Mouse (Mus musculus) adrenal gland, postnatal 14 days (tissue): ENCODE measurements at regions not wholly inside any gene's neighbourhood (a gene's known extent, or its start where the extent isn't known, plus 50 kb on each side); places are given as distances from the start of the nearest gene placed in this dataset.
"Not testable (repeated sequence)": the region's sequence is repeated elsewhere in the genome, so short reads cannot be mapped to it uniquely, and the experiment has no call there.

ENCODE experiments used
- DNase-seq: peaks from one replicate; pipeline ENCODE4 v3.0.0; 2021; ENCODE audit warnings: mixed read lengths

- DNase-seq: peak; percentile 90
Measured at GRCm38 (mm10) chr1:51596935-51597820, 119.0 kb upstream of the Nabp1 start.

GRCm38 (mm10) chr1:51594666-51595065, 116.4 kb upstream of the Nabp1 start:
- no peak for DNase-seq

DNA sequence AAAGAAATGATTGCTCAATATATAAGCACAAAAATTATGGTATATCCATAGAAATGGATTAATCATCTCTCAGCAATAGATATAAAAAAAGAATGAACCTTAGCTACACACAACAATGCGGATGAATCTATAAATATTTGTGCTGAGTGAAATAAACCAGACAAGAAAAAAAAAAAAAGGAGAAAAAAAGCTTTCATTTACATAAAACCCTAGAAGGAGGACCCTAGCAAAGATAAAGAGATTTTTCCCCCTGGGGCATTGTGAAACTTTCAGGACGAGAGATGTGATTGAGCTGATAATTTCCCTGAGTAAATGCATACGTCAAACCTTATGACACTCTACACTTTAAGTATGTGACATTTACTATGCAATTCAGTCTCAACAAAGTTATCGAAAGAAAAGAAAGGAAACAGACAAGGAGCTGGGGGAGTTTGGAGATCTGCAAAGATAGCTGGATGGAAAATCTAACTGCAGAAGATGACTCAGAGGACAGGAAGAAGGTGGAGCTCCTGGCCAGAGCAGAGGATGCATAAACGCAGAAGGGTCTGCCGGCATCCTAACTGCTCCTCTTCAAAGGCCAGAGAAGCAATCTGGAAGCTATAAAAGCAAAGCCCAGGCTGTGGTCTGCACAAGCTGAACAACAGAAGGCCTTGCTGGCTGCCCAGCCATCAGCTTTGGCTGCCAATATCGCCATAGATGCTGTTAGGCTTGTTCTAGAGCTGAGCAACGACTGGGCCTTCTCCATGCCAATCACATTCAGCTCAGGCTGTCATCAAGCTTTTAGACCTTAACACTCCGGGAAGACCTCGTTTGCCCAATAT, 115.6 kb upstream of the Nabp1 start:
- DNase-seq: no peak

- no peak for DNase-seq
Measured at GRCm38 (mm10) chr1:51591886-51592285, 113.7 kb upstream of the Nabp1 start.

GRCm38 (mm10) chr1:51590606-51591400, 112.6 kb upstream of the Nabp1 start:
- no peak for DNase-seq

- no peak for DNase-seq
Measured at GRCm38 (mm10) chr1:51584925-51585424, 106.8 kb upstream of the Nabp1 start.

DNA sequence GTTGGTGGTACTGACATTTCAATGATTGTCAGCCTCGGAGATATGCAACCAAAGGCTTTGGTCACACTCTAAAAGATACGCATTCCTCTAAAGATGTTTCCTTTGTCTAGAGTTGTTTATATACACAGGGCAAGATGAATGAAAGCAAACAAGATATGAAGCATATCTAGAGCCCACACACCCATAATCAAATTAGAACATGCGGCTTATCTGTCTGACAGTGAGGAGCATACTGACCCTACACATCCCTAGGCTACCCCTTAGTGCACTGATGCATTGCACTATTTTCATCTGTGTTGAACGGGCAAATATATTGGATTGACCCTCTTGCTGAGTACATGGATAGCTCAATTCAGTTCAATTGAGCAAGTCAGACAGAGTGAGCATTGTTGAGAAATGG, 105.6 kb upstream of the Nabp1 start:
- no peak for DNase-seq

- no peak for DNase-seq
Measured at GRCm38 (mm10) chr1:51580074-51580473, 101.8 kb upstream of the Nabp1 start.

DNA sequence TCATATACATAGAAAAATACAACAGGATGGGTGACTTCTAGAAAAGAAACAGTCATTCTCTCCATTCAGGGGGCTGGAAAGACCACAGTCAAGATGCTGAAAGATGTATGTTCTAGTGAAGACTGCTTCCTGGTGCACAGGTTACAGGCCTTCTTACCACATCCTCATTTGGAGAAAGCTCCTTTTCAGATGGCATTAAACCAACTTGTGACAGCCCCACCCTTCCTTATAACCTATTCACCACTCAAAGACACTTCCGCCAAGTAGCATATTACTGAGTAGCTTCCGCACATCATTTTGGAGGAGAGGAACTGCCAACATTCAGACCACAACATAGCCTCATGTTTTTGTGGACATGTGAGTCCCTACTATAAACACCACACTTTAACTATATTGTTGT, 99.5 kb upstream of the Nabp1 start:
- no peak for DNase-seq

- DNase-seq: no peak
Measured at GRCm38 (mm10) chr1:51572314-51573078, 94.3 kb upstream of the Nabp1 start.

DNA sequence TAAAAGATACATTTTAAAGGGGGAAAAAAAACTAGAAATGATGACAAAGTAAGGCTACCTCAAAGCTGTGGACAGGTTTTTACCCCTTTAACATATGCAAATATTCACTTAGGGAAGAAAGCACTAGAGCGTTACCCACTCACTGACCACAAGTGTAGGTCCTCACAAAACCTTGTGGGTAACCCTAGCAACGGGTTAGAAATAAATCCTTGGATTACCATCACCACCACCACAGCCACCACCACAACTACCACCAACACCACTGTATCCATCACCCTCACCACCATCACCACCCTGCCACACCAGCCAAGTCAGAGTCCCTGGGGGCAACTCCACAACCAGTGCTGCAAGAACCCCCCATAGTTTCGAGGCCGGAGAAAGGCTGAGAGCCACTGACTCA, 91.4 kb upstream of the Nabp1 start:
- DNase-seq: no peak

DNA sequence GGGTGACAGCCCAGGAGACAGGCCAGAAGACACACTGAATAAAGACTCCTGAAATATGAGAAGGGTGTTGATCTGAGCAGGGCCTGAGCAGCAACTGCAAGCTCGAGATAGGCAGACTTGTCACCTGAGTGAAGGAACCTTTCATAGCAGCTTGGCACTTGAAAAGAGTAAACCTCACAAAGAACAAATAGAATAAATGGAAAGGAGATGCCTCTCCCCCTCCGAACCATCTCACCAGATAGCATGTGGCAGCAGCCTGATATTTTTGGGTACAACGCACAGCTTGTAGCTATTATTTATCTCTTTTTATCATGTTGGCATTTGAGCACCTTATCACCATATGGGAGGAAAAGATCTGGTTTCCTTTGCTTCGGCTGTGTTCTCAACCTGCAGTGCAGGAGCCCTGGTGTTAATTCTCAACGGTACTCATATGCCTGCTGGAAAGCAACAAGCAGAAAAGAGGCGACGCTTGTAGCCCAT, 88.0 kb upstream of the Nabp1 start:
- DNase-seq: no peak

DNA sequence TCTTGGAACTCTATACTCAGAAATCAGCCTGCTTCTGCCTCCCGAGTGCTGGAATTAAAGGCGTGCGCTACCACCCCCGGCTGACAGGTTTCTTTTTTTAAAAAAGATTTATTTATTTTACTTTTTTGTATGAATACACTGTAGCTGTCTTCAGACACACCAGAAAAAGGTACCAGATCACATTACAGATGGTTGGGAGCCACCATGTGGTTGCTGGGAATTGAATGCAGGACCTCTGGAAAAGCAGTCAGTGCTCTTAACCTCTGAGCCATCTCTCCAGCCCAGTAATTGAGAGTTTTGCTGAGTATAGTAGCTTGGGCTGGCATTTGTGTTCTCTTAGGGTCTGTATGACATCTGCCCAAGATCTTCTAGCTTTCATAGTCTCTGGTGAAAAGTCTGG, 78.4 kb upstream of the Nabp1 start:
- DNase-seq: not testable (repeated sequence)

DNA sequence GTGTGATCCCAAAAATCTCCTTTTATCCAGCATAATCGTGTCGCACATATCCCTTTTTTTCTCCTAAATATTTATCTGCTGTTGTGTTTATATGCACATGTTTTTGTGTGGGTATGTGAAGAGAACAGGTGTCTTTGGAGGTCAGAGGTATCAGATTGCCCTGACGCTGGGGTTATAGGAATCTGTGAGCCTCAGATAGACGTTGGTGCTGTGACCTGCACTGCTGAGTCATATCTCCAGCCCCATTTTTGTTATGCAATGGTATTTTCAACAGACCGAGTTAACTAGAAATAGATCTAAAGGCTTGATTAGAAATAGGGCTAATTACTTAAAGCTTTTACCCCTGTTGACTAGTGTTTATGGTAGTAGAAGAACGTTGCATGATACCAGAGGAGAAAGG, 75.5 kb upstream of the Nabp1 start:
- DNase-seq: no peak

GRCm38 (mm10) chr1:51551624-51552023, 73.4 kb upstream of the Nabp1 start:
- no peak for DNase-seq

DNA sequence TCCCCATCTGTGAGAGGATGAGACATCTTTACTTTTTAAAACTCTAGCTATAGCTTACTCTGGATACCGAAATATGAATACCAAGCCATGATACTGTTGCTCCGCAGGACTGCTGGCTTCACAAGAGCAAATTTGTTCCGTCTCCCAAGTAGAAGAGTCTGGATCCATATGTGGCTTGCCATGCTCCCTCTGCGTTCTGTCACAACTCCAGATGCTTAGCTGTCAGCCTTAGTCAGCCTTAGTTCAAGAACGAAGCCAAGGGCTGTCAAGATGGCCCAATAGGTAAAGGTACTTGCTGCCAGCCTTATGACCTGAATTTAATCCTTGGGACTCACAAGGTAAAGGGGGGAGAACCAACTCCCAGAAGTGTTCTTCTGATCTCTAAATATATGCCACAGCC, 64.6 kb upstream of the Nabp1 start:
- DNase-seq: no peak

- DNase-seq: no peak
Measured at GRCm38 (mm10) chr1:51539634-51540033, 61.4 kb upstream of the Nabp1 start.

- DNase-seq: no peak
Measured at GRCm38 (mm10) chr1:51538836-51539235, 60.6 kb upstream of the Nabp1 start.

DNA sequence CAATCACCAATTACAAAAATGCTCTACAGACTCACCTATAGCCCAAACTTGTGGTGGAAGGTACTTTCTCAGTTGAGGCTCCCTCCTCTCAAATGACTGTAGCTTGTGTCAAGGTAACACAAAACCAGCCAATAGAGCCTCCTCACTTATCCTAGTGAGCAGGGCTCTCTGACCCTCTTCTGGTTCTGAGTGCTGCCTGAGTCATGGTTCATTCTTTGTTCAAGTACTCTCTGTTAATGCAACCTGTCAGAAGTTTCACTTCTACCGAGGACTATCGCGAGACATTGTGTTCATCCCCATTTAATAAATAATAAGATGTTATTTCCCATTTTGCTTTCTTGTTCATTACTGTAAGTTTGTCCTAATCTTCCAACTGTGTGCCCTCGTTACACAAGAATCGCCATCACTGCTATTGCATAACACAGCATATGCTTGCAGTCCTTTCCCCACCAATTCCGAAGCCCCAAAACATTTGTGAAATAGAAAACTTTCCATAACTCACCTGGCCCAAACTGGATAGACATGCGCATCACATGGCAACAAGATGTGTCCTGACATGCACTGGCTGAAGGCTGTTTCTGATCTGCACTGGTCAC, 59.6 kb upstream of the Nabp1 start:
- DNase-seq: no peak

DNA sequence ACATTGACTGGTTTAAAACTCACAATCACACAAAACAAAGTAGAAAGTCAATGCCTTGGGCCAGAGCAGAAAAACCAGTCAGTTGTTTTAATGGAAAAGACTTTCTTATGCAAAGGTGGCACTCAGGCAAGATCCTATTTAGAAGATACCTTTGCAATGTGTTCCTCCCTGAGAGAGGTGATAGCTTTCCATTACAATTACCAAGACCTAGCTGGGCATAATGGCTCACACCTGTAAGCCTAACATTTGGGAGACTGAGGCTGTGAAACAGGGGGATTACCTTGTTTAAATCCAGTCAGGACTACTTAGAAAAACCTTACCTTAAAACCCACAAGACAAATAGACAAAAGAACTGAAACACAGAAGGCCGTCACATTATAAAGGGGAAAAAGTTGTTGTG, 57.9 kb upstream of the Nabp1 start:
- DNase-seq: no peak

GRCm38 (mm10) chr1:51535414-51535813, 57.2 kb upstream of the Nabp1 start:
- DNase-seq: no peak
